Mouse (Mus musculus): Measurements from ENCODE around the gene Nrip1.

Gene Nrip1

DNA sequence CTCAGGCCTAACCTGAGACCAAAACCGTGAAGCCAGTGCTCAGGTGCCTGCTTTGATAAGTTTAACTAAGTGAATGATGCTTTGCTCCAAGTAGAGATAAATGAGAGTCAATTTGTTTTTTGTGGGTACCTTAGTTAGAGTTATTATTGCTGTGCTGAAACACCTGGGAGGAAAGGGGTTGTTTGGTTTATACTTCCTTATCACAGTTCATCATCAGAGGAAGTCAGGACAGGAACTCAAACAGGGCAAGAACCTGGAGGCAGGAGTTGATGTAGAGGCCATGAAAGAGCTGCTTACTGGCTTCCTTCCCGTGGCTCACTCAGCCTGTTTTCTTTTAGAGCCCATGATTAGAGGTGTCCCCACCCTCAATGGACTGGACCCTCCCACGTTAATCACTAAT is 89.8 kb downstream of the Nrip1 start:
- no peak for DNase-seq (ENCODE audit: low spot score in 2 of 2)

DNA sequence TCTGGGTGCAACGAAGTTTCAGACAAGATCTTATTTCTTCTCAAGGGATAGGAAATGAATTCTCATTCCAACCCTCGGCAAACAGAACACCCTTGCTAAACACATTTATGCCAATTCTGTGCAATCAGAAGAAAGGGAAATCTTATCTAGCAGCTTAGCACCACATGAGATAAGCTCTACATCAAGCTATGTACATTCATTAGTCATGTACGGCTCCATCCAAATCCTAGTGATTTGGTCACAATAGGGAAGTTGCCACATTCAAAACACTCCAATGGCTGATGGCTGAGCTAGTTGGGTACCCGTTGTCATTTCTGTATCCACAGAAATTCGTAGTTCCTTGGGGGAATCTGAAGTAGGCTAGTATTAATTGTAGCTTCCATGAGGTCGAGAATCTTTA is 91.8 kb downstream of the Nrip1 start:
- DNase-seq (ENCODE audit: low spot score in 2 of 2) = no peak

DNA sequence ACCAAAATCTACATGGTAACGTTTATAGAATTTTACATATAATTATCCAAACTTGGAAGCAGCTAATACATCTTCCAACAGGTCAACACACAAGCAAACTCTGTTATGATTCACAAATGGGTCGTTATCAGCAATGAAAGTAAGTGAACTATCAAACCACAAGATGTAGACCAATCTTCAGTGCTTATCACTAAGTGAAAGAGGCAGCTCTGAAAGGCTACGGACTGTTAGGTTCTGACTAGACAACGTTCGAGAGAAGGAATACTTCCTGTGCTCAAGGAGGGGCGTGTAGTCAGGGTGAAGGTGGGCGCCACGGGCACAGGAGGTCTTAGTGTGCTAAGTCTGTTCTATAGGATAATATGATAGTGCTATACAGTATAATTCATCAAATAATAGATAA is 93.3 kb downstream of the Nrip1 start:
- no peak for DNase-seq (ENCODE audit: low spot score in 2 of 2)

DNA sequence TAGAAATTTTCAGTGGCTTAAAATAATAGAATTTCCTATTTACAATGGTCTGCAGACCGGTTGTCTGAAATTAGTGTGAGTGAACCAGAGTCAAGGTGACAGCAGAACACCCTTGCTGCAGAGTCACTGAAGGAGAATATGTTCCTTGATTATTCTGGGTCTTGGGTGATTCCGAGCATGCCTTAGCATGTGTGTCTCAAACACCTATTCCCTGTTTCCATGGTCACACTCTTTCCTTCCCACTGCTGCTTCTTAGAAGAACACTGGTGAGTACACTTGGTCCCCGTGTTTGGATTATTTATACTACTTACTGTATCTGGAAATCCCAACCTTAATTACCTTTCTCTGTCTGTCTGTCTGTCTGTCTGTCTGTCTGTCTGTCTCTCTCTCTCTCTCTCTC is 97.4 kb downstream of the Nrip1 start:
- DNase-seq (ENCODE audit: low spot score in 2 of 2) = no peak

DNA sequence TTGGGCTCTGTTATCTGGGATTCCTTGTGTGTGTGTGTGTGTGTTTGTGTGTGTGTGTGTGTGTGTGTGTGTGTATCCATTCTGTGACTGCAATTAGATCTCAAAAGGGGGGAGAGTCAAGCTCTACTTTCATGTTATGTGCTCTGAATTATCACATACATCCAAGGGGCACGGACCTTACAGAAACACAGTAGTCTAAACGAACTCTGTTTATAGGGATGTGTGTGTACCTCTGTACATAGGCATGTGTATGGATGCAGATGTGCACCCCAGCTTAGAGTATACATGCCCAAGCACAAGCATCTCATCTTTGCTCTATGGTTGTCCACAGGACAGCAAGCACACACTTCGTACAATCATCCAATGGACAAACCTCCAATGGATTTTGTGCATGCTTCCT is 98.0 kb downstream of the Nrip1 start:
- no peak for DNase-seq (ENCODE audit: low spot score in 2 of 2)

DNA sequence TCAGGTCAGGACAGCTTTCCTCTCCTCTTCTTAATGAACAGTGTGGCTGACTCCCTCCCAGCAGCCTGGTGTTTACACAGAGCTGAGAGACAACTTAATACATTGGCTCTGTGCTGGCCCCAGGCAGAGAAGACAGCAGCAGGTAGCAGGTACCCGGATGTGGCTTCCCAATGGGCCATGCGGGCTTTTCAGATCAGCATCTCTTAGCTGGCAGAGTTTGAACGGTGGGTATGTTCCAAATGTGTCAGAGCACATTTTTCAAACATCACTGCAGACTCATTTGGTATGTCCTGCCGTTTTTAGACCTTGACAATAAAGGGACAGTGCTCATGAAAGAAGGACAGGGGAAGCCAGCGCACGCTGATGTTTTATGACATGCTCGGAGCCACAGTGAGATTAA is 98.5 kb downstream of the Nrip1 start:
- DNase-seq (ENCODE audit: low spot score in 2 of 2) = no peak

DNA sequence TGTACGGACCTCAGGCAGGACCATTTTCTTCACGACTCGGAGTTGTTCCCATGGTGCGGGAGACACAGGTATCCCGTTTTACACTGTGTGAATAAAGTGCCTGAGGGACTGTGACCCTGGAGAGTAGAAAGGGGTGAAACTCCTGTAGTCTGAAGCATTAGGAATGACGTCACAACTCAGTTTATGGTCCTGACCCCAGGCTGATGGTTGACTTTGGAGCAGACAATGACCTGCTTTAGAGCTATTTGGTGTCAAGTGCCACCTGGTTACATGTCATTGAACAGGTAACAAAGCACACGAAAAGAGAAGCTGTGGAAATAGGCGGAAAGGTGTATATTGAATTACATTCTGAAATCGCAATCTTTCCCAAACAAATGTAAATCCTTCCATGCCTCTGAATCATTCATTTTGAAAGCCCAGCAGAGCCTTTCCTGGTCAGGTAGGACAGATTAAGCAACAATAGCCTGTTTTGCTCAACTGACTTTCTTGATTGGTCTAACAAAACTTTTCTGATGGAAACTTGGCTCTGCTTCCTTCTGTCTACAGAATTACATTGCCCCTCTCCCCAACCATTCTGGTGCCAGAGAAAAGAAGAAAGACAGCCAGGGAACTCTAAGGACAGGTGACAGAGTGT is 106.9 kb downstream of the Nrip1 start:
- no peak for DNase-seq (ENCODE audit: low spot score in 2 of 2)

DNA sequence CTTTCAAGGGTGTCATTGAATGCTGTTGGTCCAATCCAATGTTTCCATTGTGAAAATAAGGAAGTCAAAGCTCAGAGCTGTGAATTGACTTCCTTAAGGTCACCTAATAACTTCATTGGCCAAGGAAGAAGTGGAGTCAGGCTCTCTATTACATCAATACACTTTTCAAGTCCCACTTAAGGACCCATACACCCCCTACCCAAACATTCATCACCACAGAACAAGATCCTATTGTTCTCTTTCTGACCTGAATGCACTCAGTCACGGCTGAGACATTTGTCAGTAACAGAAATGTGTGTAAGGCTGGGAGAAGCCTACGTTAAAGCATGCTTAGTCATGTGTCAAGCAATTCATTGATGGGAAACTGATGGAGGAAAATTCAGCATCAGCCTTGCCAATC is 107.8 kb downstream of the Nrip1 start:
- DNase-seq (ENCODE audit: low spot score in 2 of 2) = no peak

DNA sequence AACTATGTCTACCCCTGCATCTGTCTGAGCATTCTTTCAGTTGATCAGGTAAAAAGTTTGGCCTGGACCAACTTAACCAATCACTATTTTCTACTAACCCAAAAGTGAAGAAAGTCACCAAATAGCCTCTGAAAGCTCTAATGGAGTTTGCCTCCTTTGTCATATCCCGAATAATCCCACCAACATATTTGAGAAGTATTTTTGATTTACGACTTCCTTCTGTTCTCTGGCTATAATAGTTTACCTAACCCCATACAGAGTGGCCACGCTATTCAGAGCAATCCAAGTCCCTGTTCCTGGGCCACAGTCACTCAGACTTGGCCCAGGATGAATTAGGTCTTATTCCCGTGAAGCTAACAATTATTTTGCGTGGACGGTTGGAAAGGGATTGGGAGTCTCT is 108.3 kb downstream of the Nrip1 start:
- no peak for DNase-seq (ENCODE audit: low spot score in 2 of 2)

DNA sequence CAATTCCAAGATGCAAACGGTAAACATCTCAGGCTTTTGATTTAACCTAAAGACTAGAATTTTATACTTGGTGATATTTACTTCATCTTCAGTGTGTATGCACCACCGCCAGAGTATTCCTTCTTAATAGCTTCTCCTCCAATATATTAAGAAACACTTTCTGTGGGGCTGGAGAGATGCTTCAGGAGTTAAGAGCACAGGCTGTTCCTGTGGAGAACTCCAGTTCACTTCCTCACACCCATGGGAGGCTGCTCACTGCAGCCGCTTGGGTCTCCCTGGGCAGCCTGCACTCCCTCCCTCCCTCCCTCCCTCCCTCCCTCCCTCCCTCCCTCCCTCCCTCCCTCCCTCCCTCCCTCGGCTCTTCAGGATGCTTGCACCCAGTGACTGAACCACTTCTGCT is 110.2 kb downstream of the Nrip1 start:
- no peak for DNase-seq (ENCODE audit: low spot score in 2 of 2)

DNA sequence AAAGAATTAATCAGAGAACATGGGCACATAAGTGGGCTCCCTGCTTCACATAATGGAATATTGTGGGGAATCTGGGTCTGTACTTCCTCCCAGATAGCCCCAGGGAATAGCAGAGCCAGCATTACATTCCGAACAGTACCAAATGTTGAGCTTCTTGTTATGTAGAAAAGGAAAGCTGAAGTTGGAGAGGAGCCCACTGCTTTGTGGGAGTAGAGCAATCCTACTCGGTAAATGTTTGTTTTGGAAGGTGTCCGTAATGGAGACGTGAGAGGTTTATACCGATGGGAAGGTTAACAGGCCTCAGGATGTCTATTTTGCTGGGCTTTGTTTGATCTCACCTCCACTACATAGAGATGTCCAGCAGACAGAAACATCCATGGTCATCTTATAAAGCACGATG is 113.3 kb downstream of the Nrip1 start:
- DNase-seq (ENCODE audit: low spot score in 2 of 2) = no peak

DNA sequence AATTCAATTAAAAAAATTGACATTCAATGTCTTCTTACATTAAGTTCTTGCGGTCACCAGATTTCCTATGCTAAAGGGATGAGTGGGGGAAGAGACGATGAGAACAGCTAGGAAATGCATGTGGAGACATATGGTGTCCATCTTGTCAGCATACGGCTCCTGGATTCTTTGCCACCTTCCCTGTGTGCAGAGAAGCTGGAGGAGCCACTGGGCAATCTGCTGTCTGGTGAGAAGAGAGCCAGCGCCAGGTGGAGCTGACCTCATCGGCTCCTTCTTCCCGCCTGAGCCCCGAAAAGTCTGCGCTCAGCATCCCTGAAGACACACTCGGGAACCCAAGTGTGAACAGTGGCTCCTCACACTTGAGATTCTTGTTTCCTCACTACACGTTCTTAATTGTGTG is 121.8 kb downstream of the Nrip1 start:
- no peak for DNase-seq (ENCODE audit: low spot score in 2 of 2)

DNA sequence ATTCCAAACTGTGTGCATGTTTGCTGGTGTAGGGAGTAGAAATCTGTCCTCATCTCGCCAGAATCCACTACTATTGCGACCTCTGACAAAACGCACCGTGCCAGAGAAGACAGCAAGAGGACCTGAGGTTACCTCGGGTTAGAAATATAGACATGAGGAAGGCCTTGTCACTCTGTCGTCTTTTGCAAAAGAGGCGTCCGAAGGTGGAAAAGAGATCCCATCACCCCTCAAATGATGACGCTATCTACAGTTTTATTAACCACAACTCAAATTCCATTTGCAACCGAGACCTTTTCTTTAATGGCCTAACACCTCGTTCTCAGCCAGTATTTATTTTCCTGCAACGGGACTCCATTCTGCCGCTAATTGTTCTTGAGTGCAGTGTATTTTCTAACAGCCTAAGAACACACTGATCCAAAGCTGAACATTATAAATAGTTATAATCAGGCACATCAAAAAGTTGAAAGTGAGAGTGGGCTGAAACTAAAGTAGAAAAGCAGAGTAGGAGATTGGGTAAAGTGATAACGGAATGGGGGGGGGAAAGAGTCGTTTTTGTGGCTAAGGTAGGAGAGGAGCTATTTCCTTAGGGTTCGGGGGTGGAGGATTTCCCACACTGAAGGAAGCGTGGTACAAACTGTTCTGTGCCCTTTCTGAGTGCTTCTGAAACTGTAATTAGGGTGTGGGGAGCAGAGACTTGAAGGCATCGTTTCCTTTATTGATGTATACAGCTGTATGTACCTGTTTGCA is 124.1 kb downstream of the Nrip1 start:
- DNase-seq (ENCODE audit: low spot score in 2 of 2) = no peak

DNA sequence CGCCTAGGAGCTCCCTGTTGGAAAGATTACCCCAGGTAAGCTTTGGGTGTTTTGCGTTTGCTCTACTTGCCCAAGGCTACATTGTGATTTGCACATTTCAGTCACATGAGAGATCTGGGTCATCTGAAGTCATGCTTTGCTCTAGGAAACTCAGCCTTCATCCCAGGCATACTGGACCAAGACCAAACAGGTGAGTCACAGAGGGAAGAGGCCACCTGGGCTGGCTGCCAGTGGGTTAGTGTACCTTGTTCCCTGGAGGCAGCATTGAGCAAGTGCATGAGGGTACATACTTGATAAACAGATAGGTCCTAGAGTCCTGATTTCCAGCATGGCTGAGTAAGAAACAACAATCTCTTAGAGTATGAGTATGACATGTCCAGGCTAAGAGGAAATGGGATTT is 130.8 kb downstream of the Nrip1 start:
- no peak for DNase-seq (ENCODE audit: low spot score in 2 of 2)

DNA sequence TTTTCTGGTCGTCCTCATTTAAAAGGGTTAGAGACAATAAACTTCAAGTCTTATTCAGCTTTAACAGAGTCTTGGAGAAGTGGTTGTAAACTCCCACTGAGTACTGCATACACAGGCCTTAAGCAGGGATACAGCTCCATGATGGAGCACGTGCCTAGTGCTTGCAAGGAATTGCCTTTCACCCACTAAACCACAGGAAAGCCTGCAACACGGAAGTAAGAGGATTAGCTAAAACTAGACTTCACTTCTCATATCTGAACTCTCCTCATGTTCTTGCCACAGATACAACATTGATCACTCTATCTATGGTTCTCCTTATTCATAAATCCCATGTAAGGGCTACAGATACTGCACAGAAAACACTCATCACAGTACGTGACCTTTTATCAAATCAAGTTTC is 132.4 kb downstream of the Nrip1 start:
- DNase-seq (ENCODE audit: low spot score in 2 of 2) = no peak

DNA sequence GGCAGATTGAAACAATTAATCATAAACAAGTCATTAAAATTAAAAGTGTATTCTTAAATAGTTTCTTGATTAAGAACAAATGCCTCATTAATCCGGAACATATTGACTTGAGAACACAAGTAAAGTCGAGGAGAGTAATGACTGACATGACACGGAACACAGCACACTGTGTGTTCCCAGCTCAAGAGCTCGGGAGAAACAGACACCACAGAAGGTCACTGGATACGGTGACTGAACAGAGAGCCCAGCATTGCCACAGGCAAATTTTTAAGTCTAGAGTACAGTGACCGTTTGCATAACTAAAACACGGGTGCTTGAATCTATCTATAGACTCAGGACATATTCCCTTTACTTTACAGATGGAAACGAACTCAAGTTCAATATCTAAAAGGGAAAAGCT is 134.3 kb downstream of the Nrip1 start:
- DNase-seq (ENCODE audit: low spot score in 2 of 2) = no peak

DNA sequence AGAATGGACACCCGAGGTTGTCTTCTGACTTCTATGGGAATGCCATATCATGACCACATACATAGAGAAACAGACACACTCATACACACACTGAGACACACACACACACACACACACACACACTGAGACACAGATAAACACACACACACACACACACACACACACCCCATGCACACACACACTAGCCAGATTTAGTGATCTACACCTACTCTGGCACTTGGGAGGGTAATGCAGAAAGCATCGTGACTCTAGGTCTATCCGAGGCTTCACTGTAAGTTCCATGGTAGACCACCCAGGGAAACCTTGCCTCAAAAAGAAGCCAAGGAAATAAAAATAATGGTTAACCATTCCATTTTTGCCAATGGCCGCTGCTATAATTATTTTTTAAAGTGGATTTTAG is 134.8 kb downstream of the Nrip1 start:
- no peak for DNase-seq (ENCODE audit: low spot score in 2 of 2)

Data from right cerebral cortex, postnatal 36 days (tissue).